Mouse (Mus musculus): ENCODE measurements around the gene Enc1. TPM values are rescaled to one million over a fixed set of nuclear protein-coding genes. Genes with fewer than 3 reads are reported as not detected.
A peak's percentile ranks its signal among the peaks of the same experiment; 100 is the strongest.

The Enc1 gene
- polyA plus RNA-seq, 1 experiment from 2014 or later = 5.1 TPM

DNA sequence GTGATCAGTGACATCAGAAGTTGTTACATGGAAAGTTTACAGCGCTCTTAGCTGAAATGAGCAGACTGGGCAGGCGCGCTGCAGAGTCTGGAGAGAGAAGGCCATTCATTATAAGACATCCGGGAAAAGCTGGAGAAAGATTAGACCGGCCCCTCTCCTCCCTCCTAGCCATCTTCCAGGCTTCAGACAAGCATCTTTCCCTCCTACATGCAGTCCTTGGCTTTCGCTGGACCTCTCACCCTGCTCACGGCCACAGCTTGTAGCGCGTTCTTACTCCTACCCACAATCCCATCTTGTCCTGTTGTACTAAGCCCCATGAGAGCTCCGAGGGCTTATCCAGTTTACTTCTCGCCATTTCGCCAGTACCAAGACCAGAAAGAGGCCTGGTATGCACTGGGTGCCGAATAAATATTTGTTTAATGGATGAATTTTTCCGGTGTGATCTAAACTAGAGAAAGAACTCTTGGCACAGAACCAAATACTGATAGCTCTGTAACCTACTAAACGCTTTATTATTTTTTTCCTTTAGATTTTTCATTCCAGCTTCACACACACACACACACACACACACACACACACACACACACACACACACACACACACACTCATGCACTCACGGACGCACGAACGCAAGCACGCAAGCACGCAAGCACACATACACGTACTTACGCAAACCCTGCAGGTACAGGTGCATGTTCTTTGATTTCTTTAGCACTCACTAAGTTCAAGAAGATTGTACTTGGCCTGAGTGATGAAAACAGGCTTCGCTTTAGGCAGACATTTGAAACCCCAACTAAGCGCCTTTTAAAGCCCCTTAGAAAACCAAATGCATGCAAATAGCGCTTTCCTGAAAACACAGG is 41.4 kb downstream of the Enc1 start:
- H3K36me3 ChIP-seq (ENCODE audit: control insufficient read depth, insufficient read depth, low read length) = no peaks in the 10 kb centered on the region
- H3K27ac ChIP-seq (replicated peaks in 1 of 2; ENCODE audit: control insufficient read depth in 1 of 2, insufficient read depth in 1 of 2, low read depth in 2 of 2, low read length in 2 of 2) = peak overlapping the region in 1 of 2 experiments; percentile 37; a peak in 1 of 4 replicates
- peaks cover 6 to 7% of the 10 kb centered on the region in 2 experiments for H3K4me1 ChIP-seq (ENCODE audit: control insufficient read depth in 2 of 2, insufficient read depth in 2 of 2, low read length in 2 of 2)
- peak overlapping the region; percentile 82 for H3K4me2 ChIP-seq (ENCODE audit: low read length)
- no peaks in the 10 kb centered on the region for H3K9me3 ChIP-seq (ENCODE audit: control insufficient read depth, low read length)
- 12% methylated on average over 26 of the region's 26 CpGs for WGBS
- peak overlapping the region; percentile 34 to 38 for H3K4me3 ChIP-seq (ENCODE audit: control insufficient read depth in 1 of 2, insufficient read depth in 1 of 2, low read depth in 1 of 2, low read length in 2 of 2)
- ATAC-seq (ENCODE audit: insufficient number of reproducible peaks, insufficient read depth, low FRiP score, low read depth) = no peak
- H3K27me3 ChIP-seq (ENCODE audit: control insufficient read depth, insufficient read depth, low read length) = peaks cover 4% of the 10 kb centered on the region; the same call in 1 of the 2 replicates
- H3K9ac ChIP-seq (ENCODE audit: low read length) = peak overlapping the region; percentile 62

DNA sequence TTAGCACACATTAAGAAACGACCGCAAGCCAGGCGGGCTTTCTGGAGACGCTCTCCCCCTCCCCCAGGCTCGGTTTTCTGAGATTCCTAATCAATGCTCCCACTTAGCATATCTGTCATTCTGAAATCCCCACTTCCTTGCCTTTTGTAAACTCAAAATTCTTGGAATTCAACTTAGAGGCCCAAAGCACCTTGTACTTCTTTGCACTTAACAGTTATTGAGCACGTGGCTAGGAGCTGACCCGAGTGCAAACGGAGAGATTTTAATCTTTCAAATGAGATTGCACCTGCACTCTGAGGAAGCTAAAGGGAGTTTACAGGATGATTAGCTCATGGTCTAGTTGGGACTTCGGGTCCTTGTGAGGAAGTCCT is 42.0 kb downstream of the Enc1 start:
- no peak for ATAC-seq (ENCODE audit: insufficient number of reproducible peaks, insufficient read depth, low FRiP score, low read depth)
- H3K27ac ChIP-seq (replicated peaks in 1 of 2; ENCODE audit: control insufficient read depth in 1 of 2, insufficient read depth in 1 of 2, low read depth in 2 of 2, low read length in 2 of 2) = no peak overlapping the region
- H3K9ac ChIP-seq (ENCODE audit: low read length) = no peak overlapping the region; the same call in 1 of the 2 replicates
- H3K36me3 ChIP-seq (ENCODE audit: control insufficient read depth, insufficient read depth, low read length) = no peaks in the 10 kb centered on the region
- H3K4me1 ChIP-seq (ENCODE audit: control insufficient read depth in 2 of 2, insufficient read depth in 2 of 2, low read length in 2 of 2) = peaks cover 6 to 7% of the 10 kb centered on the region in 2 experiments
- 9% methylated on average over 9 of the region's 9 CpGs for WGBS
- peak overlapping the region; percentile 34 to 38; a peak in 1 of 4 replicates for H3K4me3 ChIP-seq (ENCODE audit: control insufficient read depth in 1 of 2, insufficient read depth in 1 of 2, low read depth in 1 of 2, low read length in 2 of 2)
- no peaks in the 10 kb centered on the region for H3K9me3 ChIP-seq (ENCODE audit: control insufficient read depth, low read length)
- peak overlapping the region; percentile 82 for H3K4me2 ChIP-seq (ENCODE audit: low read length)
- peaks cover 4% of the 10 kb centered on the region; the same call in 1 of the 2 replicates for H3K27me3 ChIP-seq (ENCODE audit: control insufficient read depth, insufficient read depth, low read length)

DNA sequence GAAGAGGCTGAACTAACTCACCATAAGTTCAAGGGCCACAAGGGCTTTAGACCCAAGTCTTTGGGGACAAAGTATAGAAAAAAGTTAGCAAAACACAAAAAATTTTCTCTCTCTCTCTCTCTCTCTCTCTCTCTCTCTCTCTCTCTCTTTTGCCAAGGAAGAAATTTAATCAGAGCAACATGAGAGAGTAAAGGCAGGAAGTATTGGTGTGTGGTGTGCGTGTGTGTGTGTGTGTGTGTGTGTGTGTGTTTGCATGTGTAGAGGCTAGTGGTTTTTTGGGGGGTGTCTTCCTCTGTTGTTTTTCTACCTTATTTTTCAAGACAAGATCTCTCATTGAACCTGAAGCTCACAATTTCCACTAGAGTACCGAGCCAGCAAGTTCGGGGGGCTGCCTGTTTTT is 46.1 kb downstream of the Enc1 start:
- H3K4me2 ChIP-seq (ENCODE audit: low read length) = no peak overlapping the region
- 92% methylated on average over 3 of the region's 3 CpGs for WGBS
- no peak overlapping the region for H3K9ac ChIP-seq (ENCODE audit: low read length)
- no peak overlapping the region for H3K27ac ChIP-seq (replicated peaks in 1 of 2; ENCODE audit: control insufficient read depth in 1 of 2, insufficient read depth in 1 of 2, low read depth in 2 of 2, low read length in 2 of 2)
- no peak for ATAC-seq (ENCODE audit: insufficient number of reproducible peaks, insufficient read depth, low FRiP score, low read depth)
- peaks cover 4% of the 10 kb centered on the region; the same call in 1 of the 2 replicates for H3K27me3 ChIP-seq (ENCODE audit: control insufficient read depth, insufficient read depth, low read length)
- H3K4me3 ChIP-seq (ENCODE audit: control insufficient read depth in 1 of 2, insufficient read depth in 1 of 2, low read depth in 1 of 2, low read length in 2 of 2) = no peak overlapping the region
- peaks cover 10 to 12% of the 10 kb centered on the region in 2 experiments for H3K4me1 ChIP-seq (ENCODE audit: control insufficient read depth in 2 of 2, insufficient read depth in 2 of 2, low read length in 2 of 2)
- H3K9me3 ChIP-seq (ENCODE audit: control insufficient read depth, low read length) = no peaks in the 10 kb centered on the region
- no peaks in the 10 kb centered on the region for H3K36me3 ChIP-seq (ENCODE audit: control insufficient read depth, insufficient read depth, low read length)

DNA sequence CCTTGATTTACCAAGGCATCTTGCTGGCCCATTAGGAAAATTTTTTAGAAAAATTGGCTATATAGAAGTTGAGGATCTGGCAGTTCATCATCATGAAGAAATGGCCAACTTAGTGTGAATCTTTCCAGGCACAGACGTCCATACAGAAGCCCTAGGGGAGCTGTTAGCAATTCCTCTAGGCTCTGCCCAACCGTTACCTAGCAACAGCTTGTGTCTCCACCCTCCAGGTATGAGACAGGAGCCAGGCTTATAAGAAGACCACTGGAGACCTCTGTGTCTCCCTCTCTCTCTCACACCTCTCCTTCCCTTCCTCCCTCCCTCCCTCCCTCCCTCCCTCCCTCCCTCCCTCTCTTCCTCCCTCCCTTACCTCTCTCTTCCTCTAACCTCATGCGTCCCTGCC is 49.8 kb downstream of the Enc1 start:
- Histone ChIP-seq H3K27me3 (ENCODE audit: control insufficient read depth, insufficient read depth, low read length) (no peaks in the 10 kb centered on the region), H3K4me2 (ENCODE audit: low read length) (no peak overlapping the region), H3K9me3 (ENCODE audit: control insufficient read depth, low read length) (no peaks in the 10 kb centered on the region), H3K9ac (ENCODE audit: low read length) (no peak overlapping the region), H3K4me3 (ENCODE audit: control insufficient read depth in 1 of 2, insufficient read depth in 1 of 2, low read depth in 1 of 2, low read length in 2 of 2) (no peak overlapping the region), H3K36me3 (ENCODE audit: control insufficient read depth, insufficient read depth, low read length) (no peaks in the 10 kb centered on the region), H3K27ac (replicated peaks in 1 of 2; ENCODE audit: control insufficient read depth in 1 of 2, insufficient read depth in 1 of 2, low read depth in 2 of 2, low read length in 2 of 2) (no peak overlapping the region), H3K4me1 (ENCODE audit: control insufficient read depth in 2 of 2, insufficient read depth in 2 of 2, low read length in 2 of 2) (peaks cover 9 to 13% of the 10 kb centered on the region in 2 experiments; a peak in 3 of 4 replicates)
- 39% methylated on average over 3 of the region's 3 CpGs for WGBS
- ATAC-seq (ENCODE audit: insufficient number of reproducible peaks, insufficient read depth, low FRiP score, low read depth) = no peak

DNA sequence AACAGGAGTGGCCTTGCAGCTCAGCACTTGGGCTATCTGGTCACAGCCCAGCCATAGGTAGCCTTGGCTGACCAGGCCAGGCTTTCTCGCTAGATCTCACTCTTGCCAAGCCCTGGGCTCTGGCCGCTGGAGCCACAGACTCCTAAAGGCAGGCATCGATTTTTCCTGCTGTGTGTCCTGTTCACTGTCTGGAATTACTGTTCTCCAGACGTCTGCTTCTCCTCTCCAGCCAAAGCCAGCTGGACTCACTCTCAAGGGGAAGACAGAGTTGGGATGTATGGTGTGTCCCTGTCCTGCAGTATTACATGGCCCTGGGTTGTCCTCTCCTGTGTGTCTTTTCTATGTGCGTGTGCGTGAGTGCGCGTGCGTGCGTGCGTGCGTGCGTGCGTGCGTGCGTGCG is 50.4 kb downstream of the Enc1 start:
- no peak for ATAC-seq (ENCODE audit: insufficient number of reproducible peaks, insufficient read depth, low FRiP score, low read depth)
- H3K9me3 ChIP-seq (ENCODE audit: control insufficient read depth, low read length) = no peaks in the 10 kb centered on the region
- H3K9ac ChIP-seq (ENCODE audit: low read length) = no peak overlapping the region
- no peak overlapping the region for H3K4me3 ChIP-seq (ENCODE audit: control insufficient read depth in 1 of 2, insufficient read depth in 1 of 2, low read depth in 1 of 2, low read length in 2 of 2)
- WGBS = 79% methylated on average over 17 of the region's 17 CpGs
- H3K27me3 ChIP-seq (ENCODE audit: control insufficient read depth, insufficient read depth, low read length) = no peaks in the 10 kb centered on the region
- no peaks in the 10 kb centered on the region for H3K36me3 ChIP-seq (ENCODE audit: control insufficient read depth, insufficient read depth, low read length)
- no peak overlapping the region for H3K4me2 ChIP-seq (ENCODE audit: low read length)
- peaks cover 9 to 14% of the 10 kb centered on the region in 2 experiments; a peak in 3 of 4 replicates for H3K4me1 ChIP-seq (ENCODE audit: control insufficient read depth in 2 of 2, insufficient read depth in 2 of 2, low read length in 2 of 2)
- no peak overlapping the region for H3K27ac ChIP-seq (replicated peaks in 1 of 2; ENCODE audit: control insufficient read depth in 1 of 2, insufficient read depth in 1 of 2, low read depth in 2 of 2, low read length in 2 of 2)

DNA sequence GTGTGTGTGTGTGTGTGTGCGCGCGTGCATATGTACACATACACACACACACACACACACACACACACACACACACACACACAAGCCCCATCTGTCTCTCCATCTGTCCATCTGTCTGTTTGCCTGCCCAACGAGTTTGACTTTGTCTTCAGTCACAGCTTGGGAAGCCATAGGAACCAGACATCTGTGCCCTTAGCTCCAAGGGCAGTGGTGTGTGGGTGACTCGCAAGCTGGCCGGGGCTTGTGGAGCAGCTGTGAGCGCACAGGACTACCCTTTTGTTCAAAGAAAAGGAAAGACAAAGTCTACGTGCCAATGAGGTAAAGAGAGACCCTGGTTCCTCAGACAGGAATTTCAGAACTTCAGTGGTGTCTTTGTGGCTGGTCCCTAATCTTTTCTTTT is 51.1 kb downstream of the Enc1 start:
- H3K4me3 ChIP-seq (ENCODE audit: control insufficient read depth in 1 of 2, insufficient read depth in 1 of 2, low read depth in 1 of 2, low read length in 2 of 2) = no peak overlapping the region
- H3K27me3 ChIP-seq (ENCODE audit: control insufficient read depth, insufficient read depth, low read length) = no peaks in the 10 kb centered on the region
- no peak for ATAC-seq (ENCODE audit: insufficient number of reproducible peaks, insufficient read depth, low FRiP score, low read depth)
- H3K9ac ChIP-seq (ENCODE audit: low read length) = no peak overlapping the region
- H3K4me2 ChIP-seq (ENCODE audit: low read length) = 0 out of 2 replicates have a peak overlapping the region, but pooled peaks have one; percentile 35
- no peaks in the 10 kb centered on the region for H3K36me3 ChIP-seq (ENCODE audit: control insufficient read depth, insufficient read depth, low read length)
- H3K9me3 ChIP-seq (ENCODE audit: control insufficient read depth, low read length) = no peaks in the 10 kb centered on the region
- no peak overlapping the region for H3K27ac ChIP-seq (replicated peaks in 1 of 2; ENCODE audit: control insufficient read depth in 1 of 2, insufficient read depth in 1 of 2, low read depth in 2 of 2, low read length in 2 of 2)
- 63% methylated on average over 8 of the region's 8 CpGs for WGBS
- H3K4me1 ChIP-seq (ENCODE audit: control insufficient read depth in 2 of 2, insufficient read depth in 2 of 2, low read length in 2 of 2) = peaks cover 9 to 14% of the 10 kb centered on the region in 2 experiments; a peak in 3 of 4 replicates

DNA sequence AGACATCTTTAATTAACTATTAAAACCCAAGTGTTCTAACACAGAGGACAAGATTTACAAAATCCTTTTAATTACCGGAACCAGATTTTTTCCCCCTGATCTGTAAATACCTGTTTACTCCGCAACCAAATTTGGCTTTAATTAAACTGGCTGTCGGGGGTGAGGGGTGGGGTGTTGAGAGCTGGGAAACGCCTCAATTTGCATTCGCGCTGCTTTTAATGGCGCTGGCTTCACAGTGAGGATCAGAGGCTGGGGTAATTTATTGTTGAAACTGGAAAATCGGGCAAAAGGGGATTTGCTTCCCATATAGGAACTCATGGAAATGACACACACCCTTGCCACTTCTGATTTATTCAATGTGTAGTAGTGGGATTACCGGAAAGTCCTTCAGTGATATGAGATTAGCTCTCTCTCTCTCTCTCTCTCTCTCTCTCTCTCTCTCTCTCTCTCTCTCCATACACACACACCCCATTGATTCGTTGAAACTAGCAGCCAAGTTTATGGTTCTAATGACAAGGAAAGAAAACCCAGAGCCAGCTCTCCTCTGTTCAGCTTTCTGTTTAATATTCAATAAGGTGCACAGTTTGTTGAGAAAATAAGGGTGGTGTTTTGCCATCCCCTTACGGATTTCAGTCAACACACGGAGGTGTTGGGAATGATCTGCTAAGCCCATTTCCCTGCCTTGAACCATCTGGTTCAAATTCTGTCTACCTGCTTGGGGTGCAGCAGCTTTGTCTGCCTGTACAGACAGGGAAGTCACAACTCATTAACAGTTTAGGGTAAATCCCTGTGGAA is 51.7 kb downstream of the Enc1 start:
- Histone ChIP-seq H3K36me3 (ENCODE audit: control insufficient read depth, insufficient read depth, low read length) (no peaks in the 10 kb centered on the region), H3K27ac (replicated peaks in 1 of 2; ENCODE audit: control insufficient read depth in 1 of 2, insufficient read depth in 1 of 2, low read depth in 2 of 2, low read length in 2 of 2) (no peak overlapping the region), H3K4me1 (ENCODE audit: control insufficient read depth in 2 of 2, insufficient read depth in 2 of 2, low read length in 2 of 2) (peaks cover 9 to 14% of the 10 kb centered on the region in 2 experiments; a peak in 3 of 4 replicates), H3K4me2 (ENCODE audit: low read length) (peak overlapping the region; percentile 35; the same call in 1 of the 2 replicates), H3K9me3 (ENCODE audit: control insufficient read depth, low read length) (no peaks in the 10 kb centered on the region), H3K4me3 (ENCODE audit: control insufficient read depth in 1 of 2, insufficient read depth in 1 of 2, low read depth in 1 of 2, low read length in 2 of 2) (no peak overlapping the region), H3K27me3 (ENCODE audit: control insufficient read depth, insufficient read depth, low read length) (no peaks in the 10 kb centered on the region), H3K9ac (ENCODE audit: low read length) (no peak overlapping the region; the same call in 1 of the 2 replicates)
- whole genome bisulfite sequencing = 36% methylated on average over 12 of the region's 12 CpGs
- no peak for ATAC-seq (ENCODE audit: insufficient number of reproducible peaks, insufficient read depth, low FRiP score, low read depth)
